Mouse (Mus musculus) midbrain, embryonic 14.5 days (tissue): Measurements from ENCODE around the gene Os9. TPM values are rescaled to one million over a fixed set of nuclear protein-coding genes. Genes with fewer than 3 reads are reported as not detected.

Source experiments
- polyA plus RNA-seq: library from polyadenylated mRNA; unstranded; fragments of >200 nt; fragmentation: Nextera tagmentation; extraction: Ambion mirVana; gene quantifications from 2 replicates; pipeline ENCODE4 v1.2.1, GENCODE M21; 2014

The Os9 gene
- polyA plus RNA-seq, 1 experiment from 2014 or later: 82.1 TPM

Other genes starting within 250 kb of the Os9 start
- 13.6 and 14.1 TPM in 2 replicates for gene Atp23, start 219.8 kb downstream of the Os9 start, polyA plus RNA-seq
- gene Ctdsp2, start 142.4 kb downstream of the Os9 start, polyA plus RNA-seq: 19.1 and 26.2 TPM in 2 replicates
- gene Avil, start 120.4 kb downstream of the Os9 start, polyA plus RNA-seq: 1.9 and 2.1 TPM in 2 replicates
- 56.0 and 64.9 TPM in 2 replicates for gene Tsfm, start 90.3 kb downstream of the Os9 start, polyA plus RNA-seq
- 17.4 and 20.8 TPM in 2 replicates for gene Mettl1, start 79.7 kb downstream of the Os9 start, polyA plus RNA-seq
- gene Eef1akmt3, start 79.6 kb downstream of the Os9 start, polyA plus RNA-seq: 0.08 and 0.22 TPM in 2 replicates
- not detected in 2 replicates for gene Cyp27b1, start 72.9 kb downstream of the Os9 start, polyA plus RNA-seq
- gene March9, start 60.9 kb downstream of the Os9 start, polyA plus RNA-seq: 11.8 and 17.4 TPM in 2 replicates
- gene Cdk4, start 57.6 kb downstream of the Os9 start, polyA plus RNA-seq: 1,072 and 1,231 TPM in 2 replicates
- gene Tspan31, start 50.9 kb downstream of the Os9 start, polyA plus RNA-seq: 67.7 and 71.7 TPM in 2 replicates
- gene Agap2, start 45.8 kb downstream of the Os9 start, polyA plus RNA-seq: 8.1 and 13.1 TPM in 2 replicates
- gene B4galnt1, start 44.1 kb upstream of the Os9 start, polyA plus RNA-seq: 66.8 and 74.1 TPM in 2 replicates
- 0.58 and 0.66 TPM in 2 replicates for gene Slc26a10, start 59.5 kb upstream of the Os9 start, polyA plus RNA-seq
- gene Arhgef25, start 69.0 kb upstream of the Os9 start, polyA plus RNA-seq: 19.0 and 19.6 TPM in 2 replicates
- gene Dtx3, start 74.6 kb upstream of the Os9 start, polyA plus RNA-seq: 219 and 244 TPM in 2 replicates
- gene Pip4k2c, start 90.5 kb upstream of the Os9 start, polyA plus RNA-seq: 12.5 and 14.6 TPM in 2 replicates
- gene Kif5a, start 142.2 kb upstream of the Os9 start, polyA plus RNA-seq: 75.3 and 94.7 TPM in 2 replicates
- gene Dctn2, start 145.2 kb upstream of the Os9 start, polyA plus RNA-seq: 295 and 323 TPM in 2 replicates
- 17.4 and 18.0 TPM in 2 replicates for gene Mbd6, start 167.9 kb upstream of the Os9 start, polyA plus RNA-seq
- 109 and 122 TPM in 2 replicates for gene Mars, start 190.7 kb upstream of the Os9 start, polyA plus RNA-seq
- 0.18 and 1.1 TPM in 2 replicates for gene Arhgap9, start 200.8 kb upstream of the Os9 start, polyA plus RNA-seq
- gene Gli1, start 220.8 kb upstream of the Os9 start, polyA plus RNA-seq: 0.92 and 1.2 TPM in 2 replicates
- 0.04 TPM in 1 of 2 replicates, not detected in the other for gene Inhbe, start 233.3 kb upstream of the Os9 start, polyA plus RNA-seq
- not detected in 2 replicates for gene Inhbc, start 249.3 kb upstream of the Os9 start, polyA plus RNA-seq